Mouse (Mus musculus) testis, adult 2 months (tissue): Measurements from ENCODE around the gene Asic2. TPM values are rescaled to one million over a fixed set of nuclear protein-coding genes. Genes with fewer than 3 reads are reported as not detected.

ENCODE experiments used
- H3K27ac ChIP-seq: fragments of 200-500 bp; 2 replicates; pipeline ENCODE4 v1.5.1; 2012; ENCODE audit warnings: low read depth, low read length; ENCODE audit not compliant: control insufficient read depth, insufficient read depth
- H3K27me3 ChIP-seq: fragments of 200-500 bp; 2 replicates; pipeline ENCODE4 v1.6.1; 2012; ENCODE audit warnings: mild to moderate bottlenecking, low read length, moderate library complexity; ENCODE audit not compliant: control insufficient read depth, insufficient read depth
- H3K36me3 ChIP-seq: fragments of 200-500 bp; 2 replicates; pipeline ENCODE4 v1.6.1; 2012; ENCODE audit warnings: mild to moderate bottlenecking, low read length; ENCODE audit not compliant: control insufficient read depth, insufficient read depth
- H3K4me1 ChIP-seq: fragments of 200-500 bp; 2 replicates; pipeline ENCODE4 v1.6.1; 2012; ENCODE audit warnings: low read length; ENCODE audit not compliant: control insufficient read depth, insufficient read depth
- H3K4me3 ChIP-seq: fragments of 200-500 bp; 2 replicates; pipeline ENCODE4 v1.5.1; 2012; ENCODE audit warnings: low read depth, mild to moderate bottlenecking, low read length, moderate library complexity, mixed read lengths; ENCODE audit not compliant: control insufficient read depth
- CTCF ChIP-seq: fragments of 200-500 bp; IDR thresholded peaks from 2 replicates; pipeline ENCODE4 v1.5.1; 2012; ENCODE audit warnings: low read depth, mild to moderate bottlenecking, inconsistent platforms, low read length, moderate library complexity; ENCODE audit not compliant: control insufficient read depth, insufficient read depth, insufficient replicate concordance
- POLR2A ChIP-seq: fragments of 200-500 bp; IDR thresholded peaks from 2 replicates; pipeline ENCODE4 v1.6.1; 2012; ENCODE audit warnings: low read depth, mild to moderate bottlenecking, inconsistent platforms, low read length, moderate library complexity; ENCODE audit not compliant: control insufficient read depth
- polyA plus RNA-seq: library from polyadenylated mRNA; depleted of rRNA; stranded (reverse); fragments of >200 nt; gene quantifications from 2 replicates; pipeline ENCODE4 v1.2.3, GENCODE M21; 2012

Gene Asic2
- polyA plus RNA-seq, 1 experiment: 0.41 TPM

GRCm38 (mm10) chr11:81954398-81954797 is 13.9 kb downstream of the Asic2 start:
- no peaks in the 10 kb centered on the region for H3K4me1 ChIP-seq
- no peaks in the 10 kb centered on the region for H3K36me3 ChIP-seq
- no peak for TF ChIP-seq POLR2A
- no peak for TF ChIP-seq CTCF
- no peak overlapping the region for H3K27ac ChIP-seq
- no peak overlapping the region for H3K4me3 ChIP-seq
- H3K27me3 ChIP-seq: no peaks in the 10 kb centered on the region

GRCm38 (mm10) chr11:81948021-81948420 is 20.2 kb downstream of the Asic2 start:
- TF ChIP-seq POLR2A: no peak
- no peak for TF ChIP-seq CTCF
- no peak overlapping the region for H3K4me3 ChIP-seq
- H3K27me3 ChIP-seq: no peaks in the 10 kb centered on the region
- H3K27ac ChIP-seq: no peak overlapping the region
- no peaks in the 10 kb centered on the region for H3K36me3 ChIP-seq
- no peaks in the 10 kb centered on the region for H3K4me1 ChIP-seq

- Histone ChIP-seq H3K27ac (no peak overlapping the region), H3K4me3 (no peak overlapping the region), H3K36me3 (no peaks in the 10 kb centered on the region), H3K4me1 (no peaks in the 10 kb centered on the region), H3K27me3 (no peaks in the 10 kb centered on the region)
- TF ChIP-seq CTCF (no peak), POLR2A (no peak)
These were observed 26.1 kb downstream of the Asic2 start for GRCm38 (mm10) chr11:81942167-81942566.

- Histone ChIP-seq H3K4me3 (no peak overlapping the region), H3K36me3 (no peaks in the 10 kb centered on the region), H3K4me1 (no peaks in the 10 kb centered on the region), H3K27ac (no peak overlapping the region), H3K27me3 (no peaks in the 10 kb centered on the region)
- TF ChIP-seq POLR2A: no peak
- TF ChIP-seq CTCF: peak; percentile 32; the same call in 1 of the 2 replicates
These were observed 27.3 kb downstream of the Asic2 start for GRCm38 (mm10) chr11:81940988-81941387.

GRCm38 (mm10) chr11:81937516-81937915 is 30.7 kb downstream of the Asic2 start:
- H3K4me1 ChIP-seq: no peaks in the 10 kb centered on the region
- H3K36me3 ChIP-seq: no peaks in the 10 kb centered on the region
- no peak for TF ChIP-seq POLR2A
- TF ChIP-seq CTCF: no peak
- H3K4me3 ChIP-seq: no peak overlapping the region
- H3K27me3 ChIP-seq: no peaks in the 10 kb centered on the region
- no peak overlapping the region for H3K27ac ChIP-seq

DNA sequence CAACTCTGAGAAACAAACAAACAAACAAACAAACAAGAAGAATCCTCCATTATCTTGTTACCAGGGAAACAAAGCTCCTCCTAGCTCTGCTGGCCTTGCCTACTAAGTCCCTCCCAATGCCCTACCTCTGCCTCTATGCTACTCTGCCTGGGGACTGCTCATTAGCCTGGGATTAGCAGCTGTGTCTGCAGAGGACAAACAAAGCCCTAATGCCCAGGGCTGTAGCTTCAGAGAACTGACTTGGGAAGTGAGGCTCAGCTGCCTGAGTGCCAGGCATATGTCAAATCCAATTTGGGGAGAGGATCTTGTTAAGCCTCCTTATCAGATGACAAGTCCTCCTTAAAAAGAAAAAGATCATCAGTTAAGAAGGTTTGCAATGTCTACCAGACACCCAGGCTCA is 41.9 kb downstream of the Asic2 start:
- Histone ChIP-seq H3K27ac (no peak overlapping the region), H3K36me3 (no peaks in the 10 kb centered on the region), H3K4me3 (no peak overlapping the region), H3K4me1 (no peaks in the 10 kb centered on the region), H3K27me3 (no peaks in the 10 kb centered on the region)
- no peak for TF ChIP-seq POLR2A
- TF ChIP-seq CTCF: no peak

GRCm38 (mm10) chr11:81923626-81924025 is 44.6 kb downstream of the Asic2 start:
- Histone ChIP-seq H3K27me3 (no peaks in the 10 kb centered on the region), H3K36me3 (no peaks in the 10 kb centered on the region), H3K4me3 (no peak overlapping the region), H3K4me1 (no peaks in the 10 kb centered on the region), H3K27ac (no peak overlapping the region)
- TF ChIP-seq POLR2A (no peak), CTCF (no peak)

DNA sequence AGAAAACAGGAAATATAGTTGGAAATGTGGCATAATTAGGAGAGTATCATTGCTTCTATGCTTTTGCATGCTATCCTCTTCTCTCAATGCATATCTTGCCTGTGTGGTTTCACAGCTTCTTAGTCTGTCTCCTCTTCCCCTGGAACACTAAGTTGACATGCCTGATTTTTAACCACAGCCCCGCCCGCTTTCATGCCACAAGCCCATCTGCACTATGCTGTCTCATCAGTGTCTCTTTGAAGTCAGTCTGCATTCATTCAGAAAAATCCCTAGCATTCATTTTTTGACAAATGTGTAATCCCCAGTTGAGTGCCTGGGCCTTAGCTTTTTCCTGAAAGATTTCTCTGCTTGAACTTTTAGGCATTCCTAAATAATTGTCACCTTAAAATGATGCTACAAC is 45.2 kb downstream of the Asic2 start:
- TF ChIP-seq POLR2A: no peak
- TF ChIP-seq CTCF: no peak
- Histone ChIP-seq H3K4me3 (no peak overlapping the region), H3K27me3 (no peaks in the 10 kb centered on the region), H3K4me1 (no peaks in the 10 kb centered on the region), H3K27ac (no peak overlapping the region), H3K36me3 (no peaks in the 10 kb centered on the region)
